Mouse (Mus musculus): ENCODE data around the gene Phf13.
A peak's percentile ranks its signal among the peaks of the same experiment; 100 is the strongest.

Gene Phf13

GRCm38 (mm10) chr4:152013036-152013813, 17.2 kb upstream of the Phf13 start:
- DNase-seq (ENCODE audit: low read depth), result no peak

GRCm38 (mm10) chr4:152012109-152012508, 16.1 kb upstream of the Phf13 start:
- DNase-seq (ENCODE audit: low read depth), result no peak

GRCm38 (mm10) chr4:152011171-152011760, 15.2 kb upstream of the Phf13 start:
- no peak for DNase-seq (ENCODE audit: low read depth)

GRCm38 (mm10) chr4:152010707-152011134, 14.7 kb upstream of the Phf13 start:
- peak; percentile 16 for DNase-seq (ENCODE audit: low read depth)

GRCm38 (mm10) chr4:152010091-152010706, 14.1 kb upstream of the Phf13 start:
- DNase-seq (ENCODE audit: low read depth), result peak; percentile 63

- DNase-seq (ENCODE audit: low read depth), result peak; percentile 75
These were observed 13.3 kb upstream of the Phf13 start for GRCm38 (mm10) chr4:152009076-152010051.

- DNase-seq (ENCODE audit: low read depth), result peak; percentile 96
These were observed 12.6 kb upstream of the Phf13 start, which contains the start of gene Klhl21 for GRCm38 (mm10) chr4:152008622-152009075. Gene Klhl21, plus strand, starts transcription at chr4:152008803.

GRCm38 (mm10) chr4:152008148-152008500, 12.1 kb upstream of the Phf13 start:
- no peak for DNase-seq (ENCODE audit: low read depth)

- no peak for DNase-seq (ENCODE audit: low read depth)
These were observed 11.6 kb upstream of the Phf13 start for GRCm38 (mm10) chr4:152007481-152008147.

GRCm38 (mm10) chr4:152006812-152007211, 10.8 kb upstream of the Phf13 start:
- DNase-seq (ENCODE audit: low read depth), result no peak

GRCm38 (mm10) chr4:152006137-152006536, 10.1 kb upstream of the Phf13 start:
- DNase-seq (ENCODE audit: low read depth), result peak; percentile 57

- DNase-seq (ENCODE audit: low read depth), result no peak
These were observed 6.0 kb upstream of the Phf13 start for GRCm38 (mm10) chr4:152002063-152002462.

- DNase-seq (ENCODE audit: low read depth), result no peak
These were observed 5.3 kb upstream of the Phf13 start for GRCm38 (mm10) chr4:152001335-152001734.

GRCm38 (mm10) chr4:152000906-152001305, 4.8 kb upstream of the Phf13 start:
- DNase-seq (ENCODE audit: low read depth), result no peak

GRCm38 (mm10) chr4:151999481-151999880, 3.4 kb upstream of the Phf13 start:
- DNase-seq (ENCODE audit: low read depth), result peak; percentile 55

GRCm38 (mm10) chr4:151997701-151998100, 1.6 kb upstream of the Phf13 start:
- DNase-seq (ENCODE audit: low read depth), result no peak

GRCm38 (mm10) chr4:151996951-151997222, 829 bp upstream of the Phf13 start:
- no peak for DNase-seq (ENCODE audit: low read depth)

GRCm38 (mm10) chr4:151995371-151996172, 486 bp downstream of the Phf13 start:
- peak; percentile 56 for DNase-seq (ENCODE audit: low read depth)

GRCm38 (mm10) chr4:151994228-151995171, 1.6 kb downstream of the Phf13 start:
- DNase-seq (ENCODE audit: low read depth), result peak; percentile 52

All from induced T-regulatory cell, adult 2 months (primary cell).